Mouse (Mus musculus) liver, embryonic 11.5 days (tissue): ENCODE data around the gene Mrpl16. TPM values are rescaled to one million over a fixed set of nuclear protein-coding genes. Genes with fewer than 3 reads are reported as not detected.

Experiments used
- ATAC-seq: fragments of 200-750 bp; cut with Nextera tagmentation; replicated peaks from 2 replicates; pipeline ENCODE4 v1.8.0; 2017; ENCODE audit warnings: moderate number of reproducible peaks, mild to moderate bottlenecking, moderate TSS enrichment, moderate library complexity; ENCODE audit not compliant: low FRiP score
- DNase-seq: peaks from one replicate; pipeline ENCODE4 v3.0.0-alpha.2; 2017; ENCODE audit warnings: low spot score
- H3K27ac ChIP-seq: fragments of 300-500 bp; sonication (generic); 2 replicates; pipeline ENCODE4 v1.5.1; 2014; ENCODE audit warnings: mild to moderate bottlenecking, low read depth, low read length, control low read depth
- H3K27me3 ChIP-seq: fragments of 300-500 bp; sonication (generic); replicated peaks from 2 replicates; pipeline ENCODE4 v1.6.1; 2014; ENCODE audit warnings: low read length, mixed read lengths; ENCODE audit not compliant: control insufficient read depth, insufficient read depth
- H3K36me3 ChIP-seq: fragments of 300-500 bp; sonication (generic); 2 replicates; pipeline ENCODE4 v1.6.1; 2014; ENCODE audit warnings: mild to moderate bottlenecking, low read length, moderate library complexity, mixed read lengths; ENCODE audit not compliant: control insufficient read depth, insufficient read depth
- H3K4me1 ChIP-seq: fragments of 300-500 bp; sonication (generic); replicated peaks from 2 replicates; pipeline ENCODE4 v1.6.1; 2014; ENCODE audit warnings: low read length, mixed read lengths; ENCODE audit not compliant: control insufficient read depth, insufficient read depth
- H3K4me2 ChIP-seq: fragments of 300-500 bp; sonication (generic); 2 replicates; pipeline ENCODE4 v1.6.1; 2014; ENCODE audit warnings: mild to moderate bottlenecking, control low read depth, moderate library complexity
- H3K4me3 ChIP-seq: fragments of 300-500 bp; sonication (generic); 2 replicates; pipeline ENCODE4 v1.5.1; 2014; ENCODE audit warnings: low read depth, low read length, control low read depth
- H3K9ac ChIP-seq: fragments of 300-500 bp; sonication (generic); 2 replicates; pipeline ENCODE4 v1.6.1; 2014; ENCODE audit warnings: low read depth, low read length, control low read depth
- H3K9me3 ChIP-seq: fragments of 300-500 bp; sonication (generic); 2 replicates; pipeline ENCODE4 v1.6.1; 2016; ENCODE audit warnings: low read length, inconsistent platforms, mixed read lengths; ENCODE audit not compliant: control insufficient read depth
- WGBS: fragments of 180-500 bp; shearing (Covaris S2); extraction: QIAGEN DNeasy Blood & Tissue Kit; methylation state at CpG from one replicate; pipeline ENCODE4 v1.1.7; 2014; 5-methylcytosine and 5-hydroxymethylcytosine counted together
- polyA plus RNA-seq: library from polyadenylated mRNA; unstranded; fragments of >200 nt; fragmentation: Nextera tagmentation; extraction: Ambion mirVana; gene quantifications from 2 replicates; pipeline ENCODE4 v1.2.1, GENCODE M21; 2014

Gene Mrpl16
- 72.8 and 76.5 TPM in 2 replicates for polyA plus RNA-seq

DNA sequence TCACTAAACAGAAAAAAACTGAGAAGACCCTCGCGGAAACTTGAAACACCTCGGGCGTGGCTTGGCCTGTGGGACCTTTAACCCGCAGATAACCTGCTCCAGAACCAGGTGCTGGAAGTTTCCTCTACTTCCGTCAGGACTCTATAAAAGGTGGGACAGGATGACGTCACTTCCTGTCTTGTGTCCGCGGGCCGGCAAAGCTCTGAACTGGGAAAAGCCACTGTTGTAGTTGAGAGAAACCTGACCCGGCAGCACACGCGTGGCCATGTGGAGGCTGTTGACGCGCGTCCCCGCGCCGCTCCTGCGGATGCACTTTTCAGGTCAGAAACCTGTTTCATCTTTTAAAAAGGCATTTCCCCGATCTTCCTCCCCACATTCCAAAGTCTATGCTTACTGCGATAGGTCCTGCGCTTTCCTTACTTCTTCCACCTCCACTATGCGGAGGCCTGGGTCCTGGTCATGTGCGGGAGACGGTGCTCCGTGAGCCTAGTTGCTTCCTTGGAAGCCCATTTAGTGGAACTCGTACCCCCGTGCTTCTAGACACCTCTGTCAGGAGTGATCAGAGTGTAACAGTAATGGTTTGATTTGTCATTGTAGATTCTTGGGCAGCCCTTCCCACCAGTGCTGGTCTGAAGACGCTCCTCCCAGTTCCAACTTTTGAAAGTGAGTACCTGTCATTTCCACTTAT, at the start of gene Mrpl16:
Gene Mrpl16 (plus strand): TSS at position 187 of the 688 bp plus-strand sequence.
- H3K27ac ChIP-seq, result no peak within 1 kb of the TSS
- WGBS, result under 1% methylated on average over 30 of the region's 30 CpGs

DNA sequence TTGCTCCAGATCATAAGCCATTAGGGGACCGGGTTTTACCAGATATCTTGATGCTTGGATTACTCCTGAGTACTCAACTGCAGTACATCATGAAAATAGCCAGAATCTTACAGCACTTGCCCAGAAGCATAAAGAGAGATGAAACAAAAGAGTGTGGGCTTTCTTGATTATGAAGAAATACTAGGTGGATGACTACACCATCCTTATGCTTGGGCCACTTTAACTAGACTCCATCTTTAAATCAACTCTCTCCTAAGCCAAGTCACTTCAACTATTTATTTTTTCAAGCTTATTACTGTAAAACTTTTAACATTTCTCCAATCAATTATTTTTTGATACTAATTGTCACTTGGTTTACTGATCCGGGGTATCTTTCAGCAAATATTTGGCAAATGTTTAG, 46.3 kb upstream of the Mrpl16 start:
- Histone ChIP-seq H3K27me3 (no peaks in the 10 kb centered on the region), H3K27ac (no peak overlapping the region), H3K4me1 (0 out of 2 replicates have a peak, but pooled peaks cover 3% of the 10 kb centered on the region), H3K9me3 (no peaks in the 10 kb centered on the region), H3K9ac (no peak overlapping the region), H3K4me3 (no peak overlapping the region), H3K36me3 (no peaks in the 10 kb centered on the region), H3K4me2 (no peak overlapping the region)
- 79% methylated on average over 2 of the region's 2 CpGs for WGBS
- ATAC-seq (no peak), DNase-seq (no peak)

More for the DNA sequence above, at the start of gene Mrpl16:
- DNase-seq (peak; percentile 82), ATAC-seq (peak; percentile 86)
- H3K4me3 ChIP-seq, result peak within 1 kb of the TSS; percentile 73
- H3K4me1 ChIP-seq, result no peaks in the 10 kb centered on the region
- no peaks in the 10 kb centered on the region for H3K27me3 ChIP-seq
- H3K4me2 ChIP-seq, result peak within 1 kb of the TSS; percentile 59
- H3K9ac ChIP-seq, result peak within 1 kb of the TSS; percentile 62
- H3K9me3 ChIP-seq, result no peaks in the 10 kb centered on the region
- H3K36me3 ChIP-seq, result peaks cover 10% of the 10 kb centered on the region; the same call in 1 of the 2 replicates

DNA sequence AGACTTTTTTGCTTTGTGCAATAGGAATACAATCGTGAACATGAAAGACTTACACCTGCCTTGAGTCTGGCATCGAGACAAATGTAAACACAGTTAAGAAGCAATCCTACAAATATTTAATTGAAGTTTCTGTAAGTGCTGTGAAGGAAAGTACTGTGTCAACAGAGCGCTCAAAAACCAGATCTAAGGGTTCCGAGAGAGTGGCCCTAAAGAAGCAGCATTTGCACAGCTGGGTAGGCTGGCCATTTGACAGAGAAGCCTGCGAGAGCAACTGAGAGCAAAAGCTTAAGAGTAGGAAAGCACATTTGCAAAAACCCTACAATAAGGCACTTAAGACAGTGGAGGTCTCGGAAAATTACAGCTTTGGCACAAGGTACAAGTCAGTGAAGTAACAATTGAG, 45.9 kb upstream of the Mrpl16 start:
- no peak overlapping the region for H3K4me2 ChIP-seq
- H3K27ac ChIP-seq, result no peak overlapping the region
- no peaks in the 10 kb centered on the region for H3K9me3 ChIP-seq
- H3K9ac ChIP-seq, result no peak overlapping the region
- DNase-seq (no peak), ATAC-seq (no peak)
- H3K4me1 ChIP-seq, result 0 out of 2 replicates have a peak, but pooled peaks cover 3% of the 10 kb centered on the region
- H3K27me3 ChIP-seq, result no peaks in the 10 kb centered on the region
- no peaks in the 10 kb centered on the region for H3K36me3 ChIP-seq
- no peak overlapping the region for H3K4me3 ChIP-seq
- 74% methylated on average over 6 of the region's 6 CpGs for WGBS

DNA sequence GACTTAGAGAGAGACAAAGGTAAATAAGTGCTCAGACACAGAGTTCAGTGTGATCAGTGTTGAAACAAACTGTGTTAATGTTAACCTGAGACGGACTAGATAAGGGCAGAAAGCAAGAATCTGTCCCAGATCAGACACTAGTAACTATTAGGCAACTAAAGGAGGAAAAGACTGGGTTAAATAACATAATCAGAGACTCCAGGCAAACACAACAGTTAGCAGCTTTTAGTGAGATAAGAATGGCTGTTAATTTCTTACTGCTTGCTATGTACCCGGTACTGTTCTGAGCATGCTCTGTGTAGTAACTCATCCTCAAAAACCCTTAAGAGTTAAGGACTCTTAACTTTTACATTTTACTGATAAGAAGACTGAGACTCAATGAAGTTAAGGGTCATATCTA, 44.3 kb upstream of the Mrpl16 start:
- WGBS, result 37% methylated on average over 2 of the region's 2 CpGs

DNA sequence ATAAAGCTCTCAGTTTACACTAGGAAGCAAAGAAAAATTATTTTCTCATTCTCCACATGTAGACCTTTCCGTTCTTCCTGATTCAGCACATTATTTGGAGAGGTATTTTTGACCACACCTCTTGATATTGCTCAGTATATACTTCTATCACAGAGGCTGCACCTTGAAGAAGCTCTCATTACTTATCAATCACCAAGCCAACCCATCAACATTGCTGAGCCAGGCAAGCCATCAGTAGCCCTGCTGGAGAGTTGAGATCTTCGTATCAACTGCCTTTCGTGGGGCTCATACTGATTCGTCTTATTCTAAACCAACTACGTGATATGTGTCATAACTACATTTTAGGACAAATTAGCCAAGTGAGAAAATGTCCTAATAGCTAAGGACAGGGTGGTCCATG, 42.9 kb upstream of the Mrpl16 start:
- no peak overlapping the region for H3K9ac ChIP-seq
- no peaks in the 10 kb centered on the region for H3K36me3 ChIP-seq
- no peak overlapping the region for H3K4me3 ChIP-seq
- H3K9me3 ChIP-seq, result no peaks in the 10 kb centered on the region
- DNase-seq (no peak), ATAC-seq (peak; percentile 84)
- no peak overlapping the region for H3K4me2 ChIP-seq
- H3K4me1 ChIP-seq, result 0 out of 2 replicates have a peak, but pooled peaks cover 3% of the 10 kb centered on the region
- no peaks in the 10 kb centered on the region for H3K27me3 ChIP-seq
- H3K27ac ChIP-seq, result peak overlapping the region; percentile 39; the same call in 1 of the 2 replicates
- 72% methylated on average over 5 of the region's 5 CpGs for WGBS

More for the DNA sequence above, 44.3 kb upstream of the Mrpl16 start:
- Histone ChIP-seq H3K27me3 (no peaks in the 10 kb centered on the region), H3K9ac (no peak overlapping the region), H3K9me3 (no peaks in the 10 kb centered on the region), H3K36me3 (no peaks in the 10 kb centered on the region), H3K4me1 (0 out of 2 replicates have a peak, but pooled peaks cover 3% of the 10 kb centered on the region), H3K4me3 (no peak overlapping the region), H3K4me2 (no peak overlapping the region), H3K27ac (0 out of 2 replicates have a peak overlapping the region, but pooled peaks have one; percentile 21)
- ATAC-seq (peak; percentile 91), DNase-seq (no peak)

DNA sequence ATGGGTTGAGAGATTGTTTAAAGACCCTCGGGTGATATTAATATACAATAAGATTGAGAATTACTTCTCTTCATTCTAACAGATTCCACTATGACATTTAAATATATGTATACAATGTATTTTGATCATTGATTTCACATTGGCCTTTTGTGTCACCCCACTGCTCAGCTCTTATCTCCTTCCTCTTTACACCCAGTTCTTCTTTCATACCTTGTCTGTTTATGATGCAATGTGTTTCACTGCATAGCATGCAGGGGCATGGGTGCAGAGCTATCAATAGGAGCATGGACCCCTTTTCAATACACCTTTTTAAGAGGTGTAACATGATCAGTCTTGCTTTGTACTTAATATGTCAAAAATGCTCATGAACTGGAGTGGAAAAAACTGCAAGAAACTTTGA, 39.9 kb upstream of the Mrpl16 start:
- H3K27me3 ChIP-seq, result no peaks in the 10 kb centered on the region
- H3K4me3 ChIP-seq, result no peak overlapping the region
- H3K9ac ChIP-seq, result no peak overlapping the region
- 0 out of 2 replicates have a peak, but pooled peaks cover 3% of the 10 kb centered on the region for H3K4me1 ChIP-seq
- 71% methylated on average over 1 of the region's 1 CpGs for WGBS
- ATAC-seq (no peak), DNase-seq (no peak)
- no peak overlapping the region for H3K27ac ChIP-seq
- no peaks in the 10 kb centered on the region for H3K36me3 ChIP-seq
- no peaks in the 10 kb centered on the region for H3K9me3 ChIP-seq
- no peak overlapping the region for H3K4me2 ChIP-seq

DNA sequence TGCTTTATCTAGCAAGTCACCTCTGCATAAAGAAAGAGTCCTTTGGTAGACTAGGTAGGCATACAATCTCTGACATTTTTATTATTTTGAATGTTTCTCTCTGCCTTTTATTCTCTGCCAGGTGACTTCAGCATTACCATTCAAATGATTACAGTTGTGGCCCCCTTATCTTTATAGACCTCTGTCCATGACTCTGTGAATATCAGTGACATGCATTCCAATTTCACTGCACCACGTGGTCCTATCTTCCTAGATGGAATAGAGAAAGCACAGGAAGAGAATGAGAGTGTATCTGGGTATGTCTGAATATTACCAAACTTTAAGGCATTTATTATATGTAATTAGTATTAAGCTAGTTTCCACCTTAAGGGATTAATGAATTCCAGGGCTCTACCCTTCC, 33.7 kb upstream of the Mrpl16 start:
- WGBS, result 37% methylated on average over 1 of the region's 1 CpGs
- no peak overlapping the region for H3K9ac ChIP-seq
- no peak overlapping the region for H3K4me2 ChIP-seq
- no peaks in the 10 kb centered on the region; the same call in 1 of the 2 replicates for H3K4me1 ChIP-seq
- DNase-seq (no peak), ATAC-seq (peak; percentile 65; the same call in 1 of the 2 replicates)
- H3K9me3 ChIP-seq, result no peaks in the 10 kb centered on the region
- no peak overlapping the region for H3K27ac ChIP-seq
- no peaks in the 10 kb centered on the region for H3K27me3 ChIP-seq
- H3K36me3 ChIP-seq, result no peaks in the 10 kb centered on the region
- H3K4me3 ChIP-seq, result no peak overlapping the region

DNA sequence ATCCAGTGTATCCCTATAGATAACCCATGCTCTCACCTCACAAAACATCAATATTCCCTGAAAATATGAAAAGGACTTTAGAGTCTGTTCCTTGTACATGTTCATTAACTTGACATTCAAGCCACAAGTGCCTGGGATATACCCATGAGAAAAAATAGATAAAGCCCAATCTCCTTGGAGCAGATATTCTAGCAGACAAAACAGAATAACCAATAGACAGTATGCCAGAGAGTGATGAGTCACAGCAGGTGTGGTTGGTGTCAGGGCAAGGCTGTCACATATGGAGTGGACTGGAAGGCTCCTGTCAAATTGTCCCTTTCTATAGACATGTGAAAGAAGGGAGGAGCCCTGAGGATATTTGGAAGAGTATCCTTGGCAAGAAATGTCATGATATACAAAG, 24.5 kb upstream of the Mrpl16 start:
- Histone ChIP-seq H3K4me1 (no peaks in the 10 kb centered on the region), H3K4me3 (no peak overlapping the region), H3K4me2 (no peak overlapping the region), H3K27me3 (no peaks in the 10 kb centered on the region), H3K9me3 (no peaks in the 10 kb centered on the region), H3K9ac (no peak overlapping the region), H3K36me3 (no peaks in the 10 kb centered on the region), H3K27ac (no peak overlapping the region)
- DNase-seq (no peak), ATAC-seq (peak; percentile 85)

DNA sequence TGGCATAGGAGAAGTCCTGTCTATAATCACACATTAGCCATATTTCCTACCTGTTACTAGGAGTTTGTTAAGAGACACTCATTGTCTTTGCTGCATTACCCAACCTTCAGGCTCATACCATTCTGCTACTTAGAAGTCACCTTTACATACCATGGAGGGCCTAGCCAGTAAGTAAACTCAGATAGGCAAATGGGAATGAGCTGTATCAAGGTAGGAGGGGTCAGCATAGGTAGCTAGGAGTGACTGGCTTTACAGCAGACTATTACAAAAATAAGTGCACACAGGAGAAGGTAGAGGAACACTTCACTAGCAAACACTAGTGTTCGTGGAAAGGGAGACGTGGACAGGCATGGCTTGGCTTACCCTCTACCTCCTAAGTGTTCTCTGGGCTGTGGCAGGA, 22.9 kb upstream of the Mrpl16 start, which contains the start of gene Gif:
Gene Gif (plus strand): TSS at position 257 of the 400 bp plus-strand sequence.
- Histone ChIP-seq H3K27ac (no peak within 1 kb of the TSS), H3K27me3 (no peaks in the 10 kb centered on the region), H3K4me1 (no peaks in the 10 kb centered on the region), H3K4me2 (no peak within 1 kb of the TSS), H3K36me3 (no peaks in the 10 kb centered on the region), H3K4me3 (no peak within 1 kb of the TSS), H3K9ac (no peak within 1 kb of the TSS), H3K9me3 (no peaks in the 10 kb centered on the region)
- 85% methylated on average over 2 of the region's 2 CpGs for WGBS
- DNase-seq (no peak), ATAC-seq (no peak)
